ENCODE assay signal across 14 mouse cellular contexts in genomic region chr1:150372895-150373294, GRCm38 (mm10). TPM values are rescaled to one million over a fixed set of nuclear protein-coding genes. Genes with fewer than 3 reads are reported as not detected.
DNase-seq lines count a peak whose midpoint lies in the region; ATAC-seq and TF ChIP-seq lines count a peak whose summit lies in the region.
"Had no signal": no experiment of that assay in that cellular context is flagged by ENCODE, and none has a peak within 500 bp of the region (broad histone marks: within the 10 kb centered on the region; RNA-seq: fewer than 3 reads in every experiment).

No protein-coding gene starts in this region.

- 92% methylated on average over 3 of the region's 3 CpGs for WGBS in embryonic facial prominence, embryonic 11.5 days
- WGBS in embryonic facial prominence, embryonic 10.5 days: 88% methylated on average over 3 of the region's 3 CpGs
- WGBS in liver, embryonic 14.5 days (ENCODE audit: insufficient replicate concordance): 70% methylated on average over 3 of the region's 3 CpGs
- 84% methylated on average over 3 of the region's 3 CpGs for WGBS in liver, embryonic 11.5 days

- no peak overlapping the region for H3K9ac ChIP-seq in embryonic facial prominence, embryonic 11.5 days (replicated peaks; ENCODE audit: low read length)
- H3K9ac ChIP-seq in liver, embryonic 14.5 days (replicated peaks): no peak overlapping the region
- no peak overlapping the region for H3K9ac ChIP-seq in liver, embryonic 11.5 days (ENCODE audit: low read depth, low read length)
- H3K9ac ChIP-seq: liver, embryonic 15.5 days had no signal

- TF ChIP-seq CTCF in liver, embryonic 14.5 days (IDR thresholded peaks at IDR 0.05; ENCODE audit: low read depth): peak; percentile 34; the same call in 1 of the 2 replicates

- H3K27ac ChIP-seq in embryonic facial prominence, embryonic 11.5 days (replicated peaks; ENCODE audit: low read depth, low read length): no peak overlapping the region
- H3K27ac ChIP-seq in embryonic facial prominence, embryonic 10.5 days (replicated peaks): no peak overlapping the region
- H3K27ac ChIP-seq in liver, embryonic 14.5 days: no peak overlapping the region
- no peak overlapping the region for H3K27ac ChIP-seq in liver, embryonic 11.5 days (ENCODE audit: low read depth, low read length)
- H3K27ac ChIP-seq: liver, embryonic 15.5 days had no signal

- no peak for ATAC-seq in embryonic facial prominence, embryonic 11.5 days (replicated peaks; ENCODE audit: insufficient number of reproducible peaks, low FRiP score, low TSS enrichment, low read depth)
- ATAC-seq in liver, embryonic 14.5 days (ENCODE audit: insufficient read depth): no peak
- no peak for ATAC-seq in liver, embryonic 11.5 days (replicated peaks; ENCODE audit: low FRiP score)
- peak; percentile 53; the same call in 1 of the 2 replicates for ATAC-seq in neutrophil, adult 5-6 weeks (ENCODE audit: extremely low read depth, insufficient number of reproducible peaks, low FRiP score, poor library complexity, severe bottlenecking)

- H3K4me1 ChIP-seq in embryonic facial prominence, embryonic 11.5 days (ENCODE audit: control insufficient read depth, insufficient read depth, low read length): no peaks in the 10 kb centered on the region
- H3K4me1 ChIP-seq in embryonic facial prominence, embryonic 10.5 days: no peaks in the 10 kb centered on the region
- no peaks in the 10 kb centered on the region for H3K4me1 ChIP-seq in liver, embryonic 14.5 days (replicated peaks; ENCODE audit: control insufficient read depth in 2 of 2, insufficient read depth in 2 of 2, low read length in 1 of 2)
- no peaks in the 10 kb centered on the region for H3K4me1 ChIP-seq in liver, embryonic 11.5 days (replicated peaks; ENCODE audit: control insufficient read depth, insufficient read depth, low read length)
- H3K4me1 ChIP-seq: liver, embryonic 15.5 days had no signal

- peak; percentile 48 for DNase-seq in embryonic facial prominence, embryonic 11.5 days (ENCODE audit: low spot score)
- no peak for DNase-seq in embryonic facial prominence, embryonic 10.5 days (ENCODE audit: low spot score)
- DNase-seq in liver, embryonic 14.5 days (ENCODE audit: low read depth in 3 of 3, low spot score in 3 of 3): peak in 1 of 3 experiments; percentile 13
- DNase-seq in liver, embryonic 11.5 days (ENCODE audit: low spot score): no peak
- peak; percentile 45 for DNase-seq in R1 (ENCODE audit: low read depth, low spot score)
- no peak for DNase-seq in testis, postnatal 10 days (ENCODE audit: low spot score)
- DNase-seq in adrenal gland, adult (ENCODE audit: inconsistent age in 2 of 2, low spot score in 1 of 2): no peak
- DNase-seq: adrenal gland, adult 2 months; cerebellum, adult 11 months; gastrocnemius, postnatal 36 days had no signal

- H3K4me2 ChIP-seq in embryonic facial prominence, embryonic 11.5 days (ENCODE audit: low read depth, low read length): no peak overlapping the region
- H3K4me2 ChIP-seq in liver, embryonic 14.5 days (ENCODE audit: low read depth): no peak overlapping the region
- no peak overlapping the region for H3K4me2 ChIP-seq in liver, embryonic 11.5 days
- H3K4me2 ChIP-seq: liver, embryonic 15.5 days had no signal

- H3K9me3 ChIP-seq in embryonic facial prominence, embryonic 11.5 days (replicated peaks; ENCODE audit: control insufficient read depth, low read length): no peaks in the 10 kb centered on the region
- no peaks in the 10 kb centered on the region for H3K9me3 ChIP-seq in embryonic facial prominence, embryonic 10.5 days
- no peaks in the 10 kb centered on the region for H3K9me3 ChIP-seq in liver, embryonic 14.5 days (ENCODE audit: control insufficient read depth, low read length)
- no peaks in the 10 kb centered on the region for H3K9me3 ChIP-seq in liver, embryonic 11.5 days (ENCODE audit: control insufficient read depth, low read length)
- H3K9me3 ChIP-seq: liver, embryonic 15.5 days had no signal

- TF ChIP-seq EP300 in liver, embryonic 14.5 days (IDR thresholded peaks at IDR 0.05; ENCODE audit: low read depth): no peak

- no peak overlapping the region for H3K4me3 ChIP-seq in embryonic facial prominence, embryonic 11.5 days (ENCODE audit: low read depth, low read length)
- no peak overlapping the region for H3K4me3 ChIP-seq in embryonic facial prominence, embryonic 10.5 days
- no peak overlapping the region for H3K4me3 ChIP-seq in liver, embryonic 14.5 days (ENCODE audit: insufficient read depth in 1 of 2, low read depth in 2 of 2, low read length in 2 of 2)
- H3K4me3 ChIP-seq in liver, embryonic 11.5 days (ENCODE audit: low read depth, low read length): no peak overlapping the region
- H3K4me3 ChIP-seq: liver, embryonic 15.5 days had no signal

- H3K36me3 ChIP-seq in embryonic facial prominence, embryonic 11.5 days (replicated peaks; ENCODE audit: control insufficient read depth, insufficient read depth, low read depth, low read length): no peaks in the 10 kb centered on the region
- peaks cover 21% of the 10 kb centered on the region for H3K36me3 ChIP-seq in embryonic facial prominence, embryonic 10.5 days (replicated peaks)
- H3K36me3 ChIP-seq in liver, embryonic 14.5 days (replicated peaks; ENCODE audit: control insufficient read depth, insufficient read depth, low read depth): no peaks in the 10 kb centered on the region
- no peaks in the 10 kb centered on the region for H3K36me3 ChIP-seq in liver, embryonic 11.5 days (ENCODE audit: control insufficient read depth, insufficient read depth, low read length)

- H3K27me3 ChIP-seq in embryonic facial prominence, embryonic 11.5 days (ENCODE audit: control insufficient read depth, insufficient read depth, low read length): no peaks in the 10 kb centered on the region
- no peaks in the 10 kb centered on the region for H3K27me3 ChIP-seq in embryonic facial prominence, embryonic 10.5 days (replicated peaks; ENCODE audit: low read depth, poor library complexity, severe bottlenecking)
- H3K27me3 ChIP-seq in liver, embryonic 14.5 days (ENCODE audit: control insufficient read depth, insufficient read depth, low read length): no peaks in the 10 kb centered on the region
- no peaks in the 10 kb centered on the region for H3K27me3 ChIP-seq in liver, embryonic 11.5 days (replicated peaks; ENCODE audit: control insufficient read depth, insufficient read depth, low read length)
- H3K27me3 ChIP-seq: liver, embryonic 15.5 days had no signal

RNA-seq across cellular contexts. Expression of gene Tpr, which starts 19.7 kb away (rescaled TPM):
- 171 and 182 TPM in 2 replicates for polyA plus RNA-seq in embryonic facial prominence, embryonic 11.5 days (2014; fragmentation: Nextera tagmentation; extraction: Ambion mirVana)
- 181 and 186 TPM in 2 replicates for polyA plus RNA-seq in embryonic facial prominence, embryonic 10.5 days (2016; fragmentation: Nextera tagmentation; extraction: Ambion mirVana)
- 47.2 and 64.0 TPM in 2 replicates for polyA plus RNA-seq in liver, embryonic 14.5 days (2012; rRNA removed)
- polyA plus RNA-seq in liver, embryonic 14.5 days (2014; fragmentation: Nextera tagmentation; extraction: Ambion mirVana): 71.4 and 72.3 TPM in 2 replicates
- 169 and 171 TPM in 2 replicates for polyA plus RNA-seq in liver, embryonic 11.5 days (2014; fragmentation: Nextera tagmentation; extraction: Ambion mirVana)
- total RNA-seq in neutrophil, adult 5-6 weeks (2017): 416 and 419 TPM in 2 replicates

RNA-seq across cellular contexts. Expression of gene Odr4, which starts 20.0 kb away (rescaled TPM):
- polyA plus RNA-seq in embryonic facial prominence, embryonic 11.5 days (2014; fragmentation: Nextera tagmentation; extraction: Ambion mirVana): 33.0 and 34.7 TPM in 2 replicates
- 25.1 and 31.5 TPM in 2 replicates for polyA plus RNA-seq in embryonic facial prominence, embryonic 10.5 days (2016; fragmentation: Nextera tagmentation; extraction: Ambion mirVana)
- 4.9 and 10.6 TPM in 2 replicates for polyA plus RNA-seq in liver, embryonic 14.5 days (2012; rRNA removed)
- 13.9 and 16.4 TPM in 2 replicates for polyA plus RNA-seq in liver, embryonic 14.5 days (2014; fragmentation: Nextera tagmentation; extraction: Ambion mirVana)
- polyA plus RNA-seq in liver, embryonic 11.5 days (2014; fragmentation: Nextera tagmentation; extraction: Ambion mirVana): 28.9 and 31.2 TPM in 2 replicates
- 38.2 and 49.8 TPM in 2 replicates for total RNA-seq in neutrophil, adult 5-6 weeks (2017)

RNA-seq across cellular contexts. Expression of gene Pdc, which starts 53.7 kb away (rescaled TPM):
- not detected in 2 replicates for polyA plus RNA-seq in embryonic facial prominence, embryonic 11.5 days (2014; fragmentation: Nextera tagmentation; extraction: Ambion mirVana)
- polyA plus RNA-seq in embryonic facial prominence, embryonic 10.5 days (2016; fragmentation: Nextera tagmentation; extraction: Ambion mirVana): not detected in 2 replicates
- not detected in 2 replicates for polyA plus RNA-seq in liver, embryonic 14.5 days (2012; rRNA removed)
- polyA plus RNA-seq in liver, embryonic 14.5 days (2014; fragmentation: Nextera tagmentation; extraction: Ambion mirVana): not detected in 2 replicates
- polyA plus RNA-seq in liver, embryonic 11.5 days (2014; fragmentation: Nextera tagmentation; extraction: Ambion mirVana): not detected in 2 replicates
- total RNA-seq in neutrophil, adult 5-6 weeks (2017): 0.25 TPM in 1 of 2 replicates, not detected in the other
- total RNA-seq: adrenal gland, adult 2 months; layer of hippocampus, adult 8-10 months had no signal
- polyA plus RNA-seq: adrenal gland, adult 2 months; liver, embryonic 15.5 days; stomach, embryonic 16.5 days had no signal

Comparison
In these comparisons a context has a peak if more than half of its experiments do, and no peak if none do; other contexts are left out.
1. DNase-seq: peak in embryonic facial prominence, embryonic 11.5 days (single experiment) and R1 (single experiment); none in embryonic facial prominence, embryonic 10.5 days (single experiment), liver, embryonic 11.5 days (single experiment), testis, postnatal 10 days (single experiment) and adrenal gland, adult (0 of 2).